Mouse (Mus musculus) forebrain, embryonic 14.5 days (tissue): ENCODE measurements around the gene Wbp1l. TPM values are rescaled to one million over a fixed set of nuclear protein-coding genes. Genes with fewer than 3 reads are reported as not detected.

Experiments
- ATAC-seq: fragments of 200-750 bp; cut with Nextera tagmentation; 2 replicates; pipeline ENCODE4 v1.8.0; 2017; ENCODE audit warnings: mild to moderate bottlenecking, moderate library complexity
- DNase-seq: peaks from one replicate; pipeline ENCODE4 v3.0.0-alpha.2; 2015; ENCODE audit warnings: low spot score
- H3K27ac ChIP-seq: fragments of 300-500 bp; sonication (generic); 2 replicates; pipeline ENCODE4 v1.5.1; 2014; ENCODE audit warnings: low read depth, mild to moderate bottlenecking, control low read depth, low read length, moderate library complexity
- H3K27me3 ChIP-seq: fragments of 300-500 bp; sonication (generic); replicated peaks from 2 replicates; pipeline ENCODE4 v1.6.1; 2014; ENCODE audit warnings: low read length, control low read depth, mixed read lengths; ENCODE audit not compliant: control insufficient read depth, insufficient read depth
- H3K36me3 ChIP-seq: fragments of 300-500 bp; sonication (generic); 2 replicates; pipeline ENCODE4 v1.6.1; 2014; ENCODE audit warnings: low read length, control low read depth; ENCODE audit not compliant: control insufficient read depth, insufficient read depth
- H3K4me1 ChIP-seq: fragments of 300-500 bp; sonication (generic); 2 replicates; pipeline ENCODE4 v1.6.1; 2014; ENCODE audit warnings: antibody characterized with exemption, low read length, control low read depth; ENCODE audit not compliant: control insufficient read depth, insufficient read depth
- H3K4me2 ChIP-seq: fragments of 300-500 bp; sonication (generic); 2 replicates; pipeline ENCODE4 v1.6.1; 2014; ENCODE audit warnings: mild to moderate bottlenecking, control low read depth, low read length
- H3K4me3 ChIP-seq: fragments of 300-500 bp; sonication (generic); 2 replicates; pipeline ENCODE4 v1.5.1; 2014; ENCODE audit warnings: low read depth, low read length, control low read depth
- H3K9ac ChIP-seq: fragments of 300-500 bp; sonication (generic); 2 replicates; pipeline ENCODE4 v1.6.1; 2014; ENCODE audit warnings: mild to moderate bottlenecking, low read length, control low read depth, moderate library complexity
- H3K9me3 ChIP-seq: fragments of 300-500 bp; sonication (generic); replicated peaks from 2 replicates; pipeline ENCODE4 v1.6.1; 2016; ENCODE audit warnings: low read length, control low read depth, mixed read lengths; ENCODE audit not compliant: control insufficient read depth
- WGBS: fragments of 180-500 bp; shearing (Covaris S2); extraction: QIAGEN DNeasy Blood & Tissue Kit; methylation state at CpG from one replicate; pipeline ENCODE4 v1.1.7; 2014; 5-methylcytosine and 5-hydroxymethylcytosine counted together
- polyA plus RNA-seq: library from polyadenylated mRNA; unstranded; fragments of >200 nt; fragmentation: Nextera tagmentation; extraction: Ambion mirVana; gene quantifications from 2 replicates; pipeline ENCODE4 v1.2.1, GENCODE M21; 2014

The Wbp1l gene
- polyA plus RNA-seq, 1 experiment from 2014 or later: 23.6 TPM

DNA sequence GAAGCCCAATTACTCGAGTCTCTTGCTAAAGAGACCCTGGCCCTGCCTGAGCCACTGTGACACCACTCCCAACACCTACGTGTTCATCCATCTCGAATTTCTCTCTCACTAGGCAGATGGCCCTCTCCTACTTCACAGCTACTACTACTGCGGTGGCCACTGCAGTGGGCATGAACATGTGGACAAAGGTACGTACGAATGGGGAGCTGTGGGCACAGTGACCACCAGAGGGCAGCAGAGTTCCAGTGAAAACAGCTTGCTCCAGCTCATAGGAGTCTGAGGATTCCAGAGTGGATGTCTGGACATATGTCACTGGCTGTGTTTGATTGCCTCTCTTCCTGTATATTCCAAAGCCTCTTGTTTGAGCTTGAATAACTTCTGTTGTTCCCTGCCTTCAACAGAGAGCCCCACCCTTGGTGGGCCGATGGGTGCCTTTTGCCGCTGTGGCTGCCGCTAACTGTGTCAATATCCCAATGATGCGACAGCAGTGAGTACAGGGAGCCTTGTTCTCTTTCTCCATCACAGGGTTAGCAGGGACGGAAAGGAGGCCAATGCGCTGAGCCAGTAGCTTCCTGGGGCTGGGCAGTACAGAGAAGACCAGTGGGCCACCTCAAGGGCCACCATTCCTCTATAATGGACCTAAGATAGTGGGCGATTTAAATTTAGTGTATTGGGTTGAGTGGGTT is 10.9 kb upstream of the Wbp1l start:
- Histone ChIP-seq H3K4me1 (no peaks in the 10 kb centered on the region), H3K4me3 (no peak overlapping the region), H3K27me3 (no peaks in the 10 kb centered on the region), H3K9me3 (no peaks in the 10 kb centered on the region), H3K27ac (0 out of 2 replicates have a peak overlapping the region, but pooled peaks have one; percentile 6), H3K36me3 (peaks cover 25% of the 10 kb centered on the region), H3K4me2 (no peak overlapping the region), H3K9ac (no peak overlapping the region)
- DNase-seq: peak; percentile 91
- peak; percentile 52; the same call in 1 of the 2 replicates for ATAC-seq
- WGBS: 63% methylated on average over 13 of the region's 13 CpGs

DNA sequence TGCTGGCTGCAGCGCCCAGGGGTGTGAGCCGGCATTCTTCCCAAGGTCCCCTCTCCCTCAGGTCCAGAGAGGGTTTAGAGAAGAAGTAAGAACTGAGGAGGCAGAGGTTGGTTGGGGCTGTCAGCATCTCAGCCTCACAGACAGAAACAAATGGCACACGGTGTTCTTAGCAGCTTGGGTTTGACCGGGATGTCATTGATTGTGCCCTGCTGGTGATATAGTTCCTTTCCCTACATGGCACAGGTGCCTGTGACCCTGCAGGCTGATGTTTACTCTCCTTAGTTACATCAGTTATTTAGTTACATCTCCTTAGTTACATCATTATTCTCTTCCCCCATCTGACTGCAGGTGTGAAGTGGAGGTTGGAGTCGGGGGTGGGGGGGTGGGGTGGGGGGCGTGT is 7.3 kb upstream of the Wbp1l start:
- no peak for ATAC-seq
- H3K4me2 ChIP-seq: no peak overlapping the region
- no peaks in the 10 kb centered on the region for H3K9me3 ChIP-seq
- no peak overlapping the region for H3K9ac ChIP-seq
- no peak overlapping the region for H3K27ac ChIP-seq
- no peaks in the 10 kb centered on the region for H3K27me3 ChIP-seq
- H3K4me3 ChIP-seq: no peak overlapping the region
- no peak for DNase-seq
- WGBS: 90% methylated on average over 6 of the region's 6 CpGs
- no peaks in the 10 kb centered on the region for H3K4me1 ChIP-seq
- H3K36me3 ChIP-seq: peaks cover 24% of the 10 kb centered on the region

DNA sequence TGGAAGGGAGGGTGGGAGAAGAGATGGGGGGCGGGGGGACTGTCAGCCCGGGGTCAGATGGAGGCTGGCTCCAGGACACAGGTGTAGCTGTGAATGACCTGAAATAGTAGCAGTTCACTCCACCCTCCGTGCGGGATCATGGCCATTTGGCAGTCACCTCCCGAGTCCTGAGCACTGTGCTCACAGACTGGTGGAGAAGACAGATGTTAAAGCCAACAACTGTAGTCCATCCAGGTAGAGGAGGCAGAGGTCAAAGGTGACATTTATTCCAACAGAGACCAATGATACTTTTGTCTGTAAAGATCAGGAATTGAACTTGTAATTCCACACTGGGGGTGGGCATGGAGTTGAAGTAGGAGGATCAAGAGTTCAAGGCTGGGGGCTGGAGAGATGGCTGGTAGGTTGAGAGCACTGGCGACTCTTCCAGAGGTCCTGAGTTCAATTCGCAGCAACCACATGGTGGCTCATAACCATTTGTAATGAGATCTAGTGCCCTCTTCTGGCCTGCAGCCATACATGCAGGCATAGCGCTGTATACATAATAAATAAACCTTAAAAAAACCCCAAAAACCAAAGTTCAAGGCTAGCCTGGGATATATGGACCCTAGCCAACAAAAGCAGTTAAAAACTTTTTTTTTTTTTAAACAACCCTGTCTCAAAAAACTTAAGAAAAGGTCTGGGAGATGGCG is 6.0 kb upstream of the Wbp1l start:
- Histone ChIP-seq H3K36me3 (peaks cover 24% of the 10 kb centered on the region), H3K4me3 (no peak overlapping the region), H3K27me3 (no peaks in the 10 kb centered on the region), H3K9me3 (no peaks in the 10 kb centered on the region), H3K4me2 (no peak overlapping the region), H3K27ac (no peak overlapping the region), H3K4me1 (no peaks in the 10 kb centered on the region), H3K9ac (no peak overlapping the region)
- no peak for ATAC-seq
- DNase-seq: no peak
- WGBS: 93% methylated on average over 9 of the region's 9 CpGs

DNA sequence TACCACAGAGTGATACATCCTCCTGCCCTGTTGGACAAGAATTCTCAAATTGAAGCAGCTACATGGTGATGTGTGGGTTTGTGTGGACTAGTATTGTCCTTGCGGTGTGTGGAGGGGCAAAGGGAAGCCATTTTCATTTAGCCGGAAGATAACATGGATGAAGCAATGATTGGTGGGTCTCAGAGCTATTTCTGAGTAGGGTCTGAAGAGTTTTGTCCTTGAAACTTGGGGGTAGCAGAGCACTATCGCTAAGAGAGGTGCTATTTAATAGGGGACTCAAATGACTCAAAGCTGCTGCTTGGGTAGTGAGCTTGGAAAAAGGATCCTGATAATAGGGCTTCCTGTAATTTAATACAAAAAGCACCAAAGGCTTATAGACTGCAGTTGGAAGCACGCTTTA is 697 bp upstream of the Wbp1l start:
- DNase-seq (no peak), ATAC-seq (no peak)
- H3K9ac ChIP-seq: no peak overlapping the region
- peaks cover 9% of the 10 kb centered on the region for H3K4me1 ChIP-seq
- peak overlapping the region; percentile 37 for H3K4me2 ChIP-seq
- H3K9me3 ChIP-seq: no peaks in the 10 kb centered on the region
- no peak overlapping the region for H3K27ac ChIP-seq
- peak overlapping the region; percentile 84; the same call in 1 of the 2 replicates for H3K4me3 ChIP-seq
- no peaks in the 10 kb centered on the region for H3K27me3 ChIP-seq
- WGBS: 81% methylated on average over 4 of the region's 4 CpGs
- H3K36me3 ChIP-seq: peaks cover 2% of the 10 kb centered on the region; the same call in 1 of the 2 replicates

DNA sequence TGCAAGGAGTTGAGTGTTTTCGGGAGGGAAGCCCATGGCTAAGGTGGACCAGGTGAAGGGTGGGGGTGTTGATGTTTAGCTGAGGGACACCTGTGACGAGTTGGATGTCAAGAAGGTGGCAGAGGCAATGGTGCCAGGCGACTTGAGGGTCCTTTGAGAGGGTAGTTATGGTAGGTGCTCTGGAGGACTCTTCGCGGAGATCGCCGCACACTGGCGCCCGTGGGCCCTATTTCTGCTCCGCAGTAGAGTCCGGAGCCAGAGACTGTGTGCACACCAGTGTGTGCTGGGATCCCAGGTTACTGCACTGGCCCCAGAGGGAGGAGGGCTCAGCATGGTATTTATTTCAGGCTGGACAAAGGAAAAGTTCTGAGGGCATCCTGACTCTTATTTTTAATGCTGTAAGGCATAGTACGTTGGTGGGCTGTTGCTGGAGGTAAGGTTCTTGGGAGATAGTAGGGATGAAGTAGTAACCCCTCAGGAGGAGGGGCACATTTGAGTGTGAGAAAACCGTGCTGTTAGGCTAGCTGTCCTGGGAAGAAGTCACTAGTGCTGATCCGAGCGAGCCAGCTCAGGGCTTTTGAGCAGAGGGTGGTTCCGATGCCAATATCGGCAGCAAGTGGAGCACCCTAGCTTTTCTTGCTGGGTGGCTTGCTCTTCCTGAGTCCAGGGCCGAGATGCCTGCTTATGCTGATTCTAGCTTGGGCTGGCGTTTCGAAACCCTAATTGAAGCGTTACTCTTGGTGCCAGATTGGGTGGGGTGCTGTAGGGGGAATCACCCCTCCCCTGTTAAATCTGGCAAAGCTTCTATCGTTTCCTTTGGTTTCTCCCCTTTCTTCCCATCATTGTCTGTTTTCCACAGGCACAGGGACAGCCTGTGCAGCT is 732 bp downstream of the Wbp1l start:
- Histone ChIP-seq H3K27ac (peak overlapping the region; percentile 62), H3K27me3 (no peaks in the 10 kb centered on the region), H3K36me3 (peaks cover 2% of the 10 kb centered on the region; the same call in 1 of the 2 replicates), H3K9ac (peak overlapping the region; percentile 78), H3K4me3 (peak overlapping the region; percentile 84), H3K4me2 (peak overlapping the region; percentile 95), H3K4me1 (peaks cover 9% of the 10 kb centered on the region), H3K9me3 (no peaks in the 10 kb centered on the region)
- ATAC-seq: peak; percentile 16; the same call in 1 of the 2 replicates
- DNase-seq: no peak
- 20% methylated on average over 22 of the region's 22 CpGs for WGBS

DNA sequence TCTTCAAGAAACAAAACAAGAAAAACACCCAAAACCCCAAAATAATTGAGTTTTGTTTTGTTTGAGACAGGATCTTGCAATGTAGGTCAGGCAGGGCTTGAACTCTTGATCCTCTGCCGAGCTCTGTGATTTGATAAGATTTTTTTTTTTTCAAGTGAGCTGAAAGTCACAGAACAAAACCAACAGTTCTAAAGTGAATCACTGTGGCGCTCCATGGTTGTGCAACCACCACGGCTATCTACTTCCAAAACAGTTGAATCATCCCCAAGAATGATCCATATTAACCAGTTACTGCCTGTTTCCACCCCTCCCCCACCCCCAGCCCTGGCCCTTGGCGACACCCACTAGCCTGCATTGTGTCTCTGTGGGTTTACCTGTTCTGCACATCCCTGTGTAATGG is 1.5 kb downstream of the Wbp1l start:
- ATAC-seq: no peak
- no peaks in the 10 kb centered on the region for H3K9me3 ChIP-seq
- H3K9ac ChIP-seq: peak overlapping the region; percentile 78; the same call in 1 of the 2 replicates
- H3K27ac ChIP-seq: no peak overlapping the region
- no peaks in the 10 kb centered on the region; the same call in 1 of the 2 replicates for H3K36me3 ChIP-seq
- no peaks in the 10 kb centered on the region for H3K27me3 ChIP-seq
- DNase-seq: no peak
- 89% methylated on average over 4 of the region's 4 CpGs for WGBS
- peak overlapping the region; percentile 84; the same call in 1 of the 2 replicates for H3K4me3 ChIP-seq
- peaks cover 9% of the 10 kb centered on the region for H3K4me1 ChIP-seq
- peak overlapping the region; percentile 95 for H3K4me2 ChIP-seq

DNA sequence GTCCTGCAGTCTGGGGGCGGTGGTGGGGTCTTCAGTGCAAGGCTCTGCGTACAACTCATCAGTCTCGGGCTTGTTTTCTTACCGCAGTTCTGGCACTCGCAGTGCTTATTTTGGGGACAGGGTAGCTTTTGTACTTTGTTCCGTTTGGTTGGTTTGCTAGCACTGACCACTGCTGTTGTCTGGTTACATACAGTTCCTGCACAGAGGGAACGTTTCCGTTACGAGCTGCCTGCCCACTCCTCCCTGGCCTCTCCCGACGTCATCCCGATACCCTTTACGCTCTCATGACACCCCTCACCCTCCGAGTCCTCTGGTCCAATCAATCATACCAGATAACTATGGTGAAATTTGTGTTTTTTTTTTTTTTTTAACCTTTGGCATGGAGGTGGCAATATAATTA is 2.6 kb downstream of the Wbp1l start:
- Histone ChIP-seq H3K4me2 (no peak overlapping the region), H3K27me3 (no peaks in the 10 kb centered on the region), H3K27ac (no peak overlapping the region), H3K4me3 (no peak overlapping the region), H3K36me3 (peaks cover 7% of the 10 kb centered on the region; the same call in 1 of the 2 replicates), H3K9ac (no peak overlapping the region), H3K4me1 (peaks cover 9% of the 10 kb centered on the region), H3K9me3 (no peaks in the 10 kb centered on the region)
- WGBS: 92% methylated on average over 14 of the region's 14 CpGs
- DNase-seq: no peak
- ATAC-seq: no peak

DNA sequence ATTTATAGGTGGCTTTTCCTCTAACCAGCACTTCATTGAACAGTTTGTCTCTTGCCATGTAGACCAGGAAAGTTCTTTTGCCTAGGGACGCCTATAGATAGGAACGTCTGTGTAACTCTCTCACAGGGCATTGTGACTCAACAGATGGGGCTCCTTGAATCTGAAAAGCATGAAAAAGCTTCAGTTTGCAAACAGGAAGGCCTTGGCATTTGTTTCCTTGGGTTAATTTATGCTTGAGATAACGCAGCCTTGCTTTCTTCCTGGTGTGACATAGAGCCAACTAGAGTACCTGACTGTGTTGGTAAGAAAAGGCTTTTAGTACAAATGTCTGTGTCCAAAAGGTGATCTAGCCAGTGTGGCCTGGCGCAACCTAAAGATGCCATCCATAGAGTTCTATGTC is 3.5 kb downstream of the Wbp1l start:
- Histone ChIP-seq H3K4me1 (peaks cover 9% of the 10 kb centered on the region), H3K27me3 (no peaks in the 10 kb centered on the region), H3K4me3 (no peak overlapping the region), H3K36me3 (peaks cover 16% of the 10 kb centered on the region), H3K9ac (no peak overlapping the region), H3K9me3 (no peaks in the 10 kb centered on the region), H3K4me2 (no peak overlapping the region), H3K27ac (no peak overlapping the region)
- ATAC-seq (no peak), DNase-seq (no peak)
- WGBS: 83% methylated on average over 4 of the region's 4 CpGs
